Mouse (Mus musculus): ENCODE measurements around the gene Pbx4.
A peak's percentile ranks its signal among the peaks of the same experiment; 100 is the strongest.

The Pbx4 gene

DNA sequence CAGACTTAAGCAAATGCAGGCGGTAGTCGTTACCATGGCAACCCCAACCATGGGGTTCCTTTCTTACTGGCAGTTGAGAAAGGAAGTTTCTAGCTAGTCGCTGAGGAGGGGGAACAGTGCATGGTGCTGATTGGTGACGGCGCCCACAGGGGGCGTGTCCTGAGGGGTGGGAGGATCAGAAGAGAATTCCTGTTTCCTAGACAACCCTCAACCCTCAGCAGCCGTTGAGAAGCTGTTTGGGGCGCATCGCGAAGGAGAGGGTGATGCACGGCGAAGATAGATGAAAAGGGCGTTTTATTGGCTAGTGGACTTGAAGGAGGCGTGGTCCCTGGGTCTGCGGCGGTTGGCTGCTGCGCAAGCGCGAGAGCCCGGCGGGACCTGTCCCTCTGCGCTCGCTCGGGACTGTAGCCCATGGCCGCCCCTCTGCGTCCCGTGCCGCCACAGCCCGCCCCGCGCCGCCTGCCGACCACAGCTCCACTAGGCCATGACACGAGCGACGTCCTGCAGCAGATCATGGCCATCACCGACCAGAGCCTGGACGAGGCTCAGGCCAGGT, at the start of gene Pbx4:
TSS of gene Pbx4 (plus strand) at position 194 of the 556 bp plus-strand sequence.
- DNase-seq (ENCODE audit: low spot score) = peak; percentile 95

DNA sequence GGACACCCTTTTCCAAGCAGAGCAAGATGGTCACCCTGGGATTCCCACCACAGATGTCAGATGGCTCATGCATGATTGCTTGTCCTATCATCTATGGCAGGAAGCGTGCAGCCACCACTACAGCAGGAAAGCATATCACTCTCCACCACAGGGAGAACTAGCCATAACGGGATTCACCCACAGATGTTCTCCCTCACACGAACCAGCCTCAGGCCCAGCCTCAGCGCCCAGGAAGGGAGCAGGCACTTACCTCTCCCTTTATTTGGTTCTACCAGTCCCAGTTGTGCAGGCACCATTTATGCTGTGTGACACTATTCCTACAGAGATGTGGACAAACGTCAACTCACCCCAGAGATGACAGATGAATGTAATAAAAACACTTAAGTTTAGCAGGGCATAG, 43.2 kb upstream of the Pbx4 start:
- DNase-seq (ENCODE audit: low spot score) = no peak

DNA sequence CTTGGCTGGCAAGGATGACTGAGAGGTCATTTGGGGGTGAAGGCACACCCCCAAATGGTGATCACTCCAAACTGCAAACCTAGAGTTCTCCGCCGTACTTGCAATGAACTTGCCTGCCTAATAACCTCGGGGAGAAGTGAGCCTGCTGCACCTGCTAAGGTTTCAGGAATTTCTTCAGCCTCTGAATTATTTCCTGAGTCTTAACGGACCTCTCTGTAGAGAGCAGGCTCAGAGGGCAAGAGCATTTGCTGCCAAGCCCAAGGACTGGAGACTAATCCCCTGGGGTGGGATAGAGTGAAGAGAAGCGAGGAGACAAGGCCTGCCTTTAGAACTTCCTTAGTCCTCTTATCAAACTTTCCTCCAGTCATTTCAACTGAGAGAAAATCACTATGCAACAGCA, 42.6 kb upstream of the Pbx4 start:
- DNase-seq (ENCODE audit: low spot score) = no peak

DNA sequence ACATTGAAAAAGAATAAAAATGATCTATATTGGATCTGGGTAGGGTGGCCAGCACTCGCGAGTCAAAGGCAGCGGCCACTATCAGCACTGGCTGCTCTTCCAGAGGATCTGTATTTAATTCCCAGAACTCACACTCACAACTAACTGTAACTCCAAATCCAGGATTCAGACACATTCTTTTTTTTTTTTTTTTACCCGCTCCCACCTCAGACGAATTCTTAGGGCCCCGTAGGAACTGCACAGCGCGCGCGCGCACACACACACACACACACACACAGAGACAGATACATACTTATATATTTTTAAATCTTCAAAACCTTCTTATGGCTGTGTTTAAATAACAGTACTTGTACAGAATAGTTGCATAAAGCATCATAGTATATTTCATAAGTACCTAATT, 41.9 kb upstream of the Pbx4 start:
- DNase-seq (ENCODE audit: low spot score) = no peak

DNA sequence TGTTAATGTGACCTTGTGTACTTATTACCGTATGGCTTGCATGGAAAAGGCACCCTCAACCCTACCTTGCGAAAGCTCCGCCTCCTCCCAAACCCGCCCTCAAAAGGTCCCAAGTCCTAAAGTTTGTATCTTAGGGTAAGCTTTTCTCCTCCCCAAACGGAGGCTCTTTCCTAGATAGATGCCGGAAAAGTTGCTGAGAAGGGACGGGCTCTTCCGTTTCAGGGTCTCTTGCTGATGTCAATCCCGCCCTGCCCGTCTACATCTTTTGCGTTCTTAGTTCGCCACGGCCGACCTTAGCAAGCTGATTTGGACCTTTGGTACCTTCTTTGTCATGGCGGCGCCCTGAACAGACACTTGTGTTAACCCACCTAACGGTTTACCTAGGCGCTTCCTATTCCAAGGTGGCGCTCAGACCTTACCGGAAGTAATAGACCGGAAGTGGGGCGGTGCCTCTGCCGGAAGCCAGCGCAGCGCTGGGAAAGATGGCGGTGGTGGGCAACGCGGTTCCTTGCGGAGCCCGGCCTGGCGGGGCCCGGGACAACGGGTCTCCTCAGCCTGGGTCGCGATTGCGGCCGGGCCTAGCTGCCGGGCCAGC, 41.4 kb upstream of the Pbx4 start, which contains the start of the genes Atp13a1 and Zfp866:
TSS of gene Atp13a1 (plus strand) at position 391 of the 595 bp plus-strand sequence.
TSS of gene Zfp866 (minus strand) at position 406 of the 595 bp plus-strand sequence.
- DNase-seq (ENCODE audit: low spot score) = peak; percentile 87

DNA sequence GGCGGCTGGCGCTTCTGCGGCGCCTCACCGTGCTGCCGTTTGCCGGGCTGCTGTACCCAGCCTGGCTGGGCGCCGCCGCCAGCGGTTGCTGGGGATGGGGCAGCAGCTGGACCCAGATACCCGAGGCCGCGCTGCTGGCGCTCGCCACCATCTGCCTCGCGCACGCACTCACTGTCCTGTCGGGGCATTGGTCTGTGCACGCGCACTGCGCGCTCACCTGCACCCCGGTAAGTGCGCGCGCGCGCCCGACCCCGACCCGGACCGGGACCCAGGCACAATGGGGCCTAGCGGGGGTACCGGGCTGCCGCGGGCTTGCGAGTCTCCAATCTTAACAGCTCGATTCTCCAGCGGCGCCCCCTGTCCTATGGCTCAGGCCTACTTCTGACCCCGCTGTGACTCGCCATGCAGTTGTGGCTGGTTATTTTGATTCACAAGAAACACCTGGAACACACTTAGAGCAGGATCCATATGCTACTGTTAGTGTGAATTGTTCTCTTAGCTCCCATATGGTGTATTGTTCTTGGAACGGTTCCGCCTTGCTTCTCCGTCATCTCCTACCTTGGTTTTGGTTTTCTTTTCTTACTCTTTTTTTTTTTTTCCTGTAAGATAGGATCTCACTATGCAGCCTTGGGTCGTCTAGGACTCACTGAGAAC, 40.7 kb upstream of the Pbx4 start:
- DNase-seq (ENCODE audit: low spot score) = no peak

DNA sequence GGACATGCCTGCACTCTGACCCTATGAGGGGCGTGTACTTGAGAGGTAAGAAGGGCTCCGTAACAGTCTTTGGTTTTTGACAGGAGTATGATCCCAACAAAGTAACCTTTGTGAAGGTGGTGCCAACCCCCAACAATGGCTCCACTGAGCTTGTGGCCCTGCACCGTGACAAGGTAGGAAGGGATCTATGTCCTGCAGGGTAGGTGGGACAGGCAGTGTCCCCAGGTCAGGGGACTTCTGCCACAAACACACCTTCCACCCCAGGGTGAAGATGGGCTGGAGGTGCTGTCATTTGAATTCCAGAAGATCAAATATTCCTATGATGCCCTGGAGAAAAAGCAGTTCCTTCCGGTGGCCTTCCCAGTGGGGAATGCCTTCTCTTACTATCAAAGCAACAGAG, 38.6 kb upstream of the Pbx4 start:
- no peak for DNase-seq (ENCODE audit: low spot score)

DNA sequence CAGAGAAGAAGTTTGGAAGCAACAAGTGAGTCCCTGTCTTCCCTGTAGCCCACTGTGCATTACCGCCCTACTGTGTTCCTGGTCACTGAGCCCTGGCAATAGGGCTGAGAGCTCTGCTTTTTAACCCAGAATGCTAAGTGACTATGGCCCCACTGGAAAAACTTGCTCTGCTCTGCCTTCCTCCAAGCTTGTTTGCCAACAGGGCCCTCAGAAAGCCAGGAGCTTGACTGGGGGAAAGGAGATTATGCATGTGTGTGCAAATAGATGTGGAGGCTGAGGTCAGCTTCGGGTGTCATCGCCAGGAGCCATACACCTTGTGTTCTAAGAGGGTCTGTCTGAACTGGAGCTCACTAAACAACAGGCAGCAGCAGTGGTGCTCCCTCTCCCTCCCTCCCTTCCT, 38.2 kb upstream of the Pbx4 start:
- DNase-seq (ENCODE audit: low spot score) = no peak

DNA sequence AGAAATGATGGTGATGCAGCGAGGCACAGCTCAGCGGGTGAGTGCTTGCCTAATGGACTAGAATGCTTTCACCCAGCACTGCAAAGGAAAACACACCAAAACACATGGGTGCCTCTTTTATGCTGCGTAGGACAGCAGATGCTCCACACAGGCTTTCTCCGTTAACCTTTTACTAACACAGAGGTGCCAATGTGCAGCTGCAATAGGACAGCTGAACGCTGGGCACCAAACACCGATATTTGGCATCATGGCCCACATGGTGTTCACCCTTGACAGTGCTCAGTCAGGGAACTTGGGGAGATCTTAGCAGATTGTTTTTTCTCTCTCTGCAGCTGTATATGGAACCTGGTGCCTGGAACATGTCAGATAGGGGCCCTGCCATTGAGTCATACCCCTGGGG, 37.4 kb upstream of the Pbx4 start:
- DNase-seq (ENCODE audit: low spot score) = no peak

DNA sequence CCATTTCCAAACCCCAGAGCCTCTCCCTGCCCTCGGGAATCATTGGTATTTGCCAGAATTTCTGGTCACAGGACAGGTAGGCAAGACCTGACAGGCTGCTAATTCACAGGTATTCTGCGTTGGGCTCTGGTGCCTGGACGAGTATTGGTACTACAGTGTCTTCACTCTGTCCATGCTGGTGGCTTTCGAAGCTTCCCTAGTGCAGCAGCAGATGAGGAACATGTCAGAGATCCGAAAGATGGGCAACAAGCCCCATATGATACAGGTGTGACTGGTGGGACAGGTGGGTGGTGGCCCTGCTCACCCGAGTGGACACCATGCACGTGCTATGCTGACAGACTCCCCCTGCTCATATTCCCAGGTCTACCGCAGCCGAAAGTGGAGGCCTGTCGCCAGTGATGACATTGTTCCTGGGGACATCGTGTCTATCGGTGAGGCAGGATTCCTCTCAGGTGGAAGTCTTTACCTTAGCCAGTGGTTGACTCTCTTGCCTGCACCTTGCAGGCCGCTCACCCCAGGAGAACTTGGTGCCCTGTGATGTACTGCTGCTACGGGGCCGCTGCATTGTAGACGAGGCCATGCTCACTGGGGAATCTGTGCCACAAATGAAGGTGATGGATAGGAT, 35.5 kb upstream of the Pbx4 start:
- DNase-seq (ENCODE audit: low spot score) = no peak

DNA sequence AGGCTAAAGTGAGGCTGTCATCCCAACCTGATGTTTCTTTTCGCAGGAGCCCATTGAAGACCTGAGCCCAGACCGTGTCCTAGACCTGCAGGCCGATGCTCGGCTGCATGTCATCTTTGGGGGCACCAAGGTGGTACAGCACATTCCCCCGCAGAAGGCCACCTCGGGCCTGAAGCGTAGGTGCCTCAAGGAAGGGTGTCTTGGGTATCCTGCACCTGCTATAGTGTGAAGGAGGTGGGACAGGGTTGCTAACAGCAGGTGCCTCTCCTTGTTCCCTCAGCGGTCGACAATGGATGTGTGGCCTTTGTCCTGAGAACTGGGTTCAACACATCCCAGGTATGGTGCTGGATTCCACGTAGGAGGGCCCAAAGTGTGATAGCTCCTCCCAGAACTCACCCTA, 34.6 kb upstream of the Pbx4 start:
- peak; percentile 2 for DNase-seq (ENCODE audit: low spot score)

DNA sequence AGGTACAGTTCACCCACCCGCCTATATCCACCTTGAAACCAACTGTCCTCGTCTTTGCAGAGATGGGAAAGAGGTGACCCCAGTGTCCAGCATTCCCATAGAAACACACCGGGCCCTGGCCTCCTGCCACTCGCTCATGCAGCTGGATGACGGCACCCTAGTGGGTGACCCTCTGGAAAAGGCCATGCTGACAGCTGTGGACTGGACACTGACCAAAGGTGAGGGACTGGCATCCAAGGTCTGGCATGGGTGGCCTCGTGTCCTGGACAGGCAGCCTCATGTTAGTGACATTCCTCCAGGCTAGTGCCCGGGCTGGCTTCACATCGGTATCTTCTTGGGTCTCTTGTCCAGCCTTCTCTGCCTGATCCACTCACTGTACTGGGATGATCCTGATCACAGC, 33.0 kb upstream of the Pbx4 start:
- DNase-seq (ENCODE audit: low spot score) = peak; percentile 2

DNA sequence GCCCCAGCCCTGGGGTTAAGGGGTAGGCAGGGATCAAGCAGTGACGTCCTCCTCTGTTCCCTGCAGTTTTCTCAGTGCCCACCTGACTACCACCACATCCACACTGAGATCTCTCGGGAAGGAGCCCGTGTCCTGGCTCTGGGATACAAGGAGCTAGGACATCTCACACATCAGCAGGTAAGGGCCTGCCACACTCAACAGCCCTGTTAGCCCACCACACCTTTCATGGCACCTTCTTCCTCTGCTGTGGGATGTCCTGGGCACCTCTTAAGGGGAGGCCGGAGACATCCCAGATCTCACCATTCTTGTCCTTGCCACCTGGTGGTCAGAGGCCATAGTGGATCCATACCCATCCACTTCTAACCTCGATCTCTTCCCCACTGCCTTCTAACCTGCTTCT, 32.3 kb upstream of the Pbx4 start:
- DNase-seq (ENCODE audit: low spot score) = no peak

DNA sequence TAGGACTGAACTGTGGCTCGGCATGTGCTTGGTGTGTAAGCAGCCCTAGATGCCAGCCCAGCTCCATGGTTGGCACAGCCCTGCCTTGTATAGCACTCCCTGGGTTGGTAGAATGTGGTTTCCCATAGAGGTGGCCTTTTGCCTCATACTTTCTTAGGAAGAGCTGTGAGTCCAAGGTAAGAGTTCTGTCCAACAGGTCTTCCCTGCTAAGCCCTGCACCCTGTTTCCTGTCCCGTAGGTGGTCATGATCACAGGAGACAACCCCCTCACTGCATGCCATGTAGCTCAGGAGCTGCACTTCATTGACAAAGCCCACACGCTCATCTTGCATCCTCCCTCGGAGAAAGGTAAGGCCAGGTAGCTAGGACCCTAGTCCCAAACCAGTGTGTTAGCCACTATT, 30.5 kb upstream of the Pbx4 start:
- no peak for DNase-seq (ENCODE audit: low spot score)

DNA sequence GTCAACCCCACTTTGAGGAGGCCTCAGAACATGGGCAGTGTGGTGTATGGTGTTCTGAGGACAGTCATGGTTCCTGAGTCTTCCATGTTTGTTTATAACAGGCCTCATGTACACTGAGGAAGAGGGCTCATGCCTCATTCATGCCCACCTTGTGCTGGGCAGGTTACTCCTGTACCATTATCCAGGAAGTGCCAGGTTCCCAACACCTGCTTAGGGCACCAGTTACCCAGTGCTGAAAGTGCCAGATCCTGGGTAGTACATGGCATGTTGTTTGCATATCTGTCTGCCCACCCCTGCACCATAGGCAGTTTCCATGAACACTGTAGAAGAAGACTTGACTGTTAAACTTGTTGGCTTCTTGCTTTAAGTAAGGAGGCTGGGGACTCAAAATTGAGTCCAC, 30.1 kb upstream of the Pbx4 start:
- DNase-seq (ENCODE audit: low spot score) = no peak

DNA sequence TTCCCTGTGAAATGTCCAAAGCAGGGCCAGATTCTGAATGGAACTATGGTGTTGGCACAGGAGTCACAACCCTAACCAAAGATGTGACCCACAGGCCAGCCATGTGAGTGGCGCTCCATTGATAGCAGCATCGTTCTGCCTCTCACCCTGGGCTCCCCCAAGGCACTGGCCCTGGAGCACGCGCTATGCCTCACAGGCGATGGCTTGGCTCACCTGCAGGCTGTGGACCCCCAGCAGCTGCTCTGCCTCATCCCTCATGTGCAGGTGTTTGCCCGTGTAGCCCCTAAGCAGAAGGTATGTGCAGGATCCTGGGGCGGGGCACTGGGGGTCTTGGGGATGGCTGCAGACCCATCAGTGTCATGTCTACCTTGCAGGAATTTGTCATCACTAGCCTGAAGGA, 28.9 kb upstream of the Pbx4 start:
- DNase-seq (ENCODE audit: low spot score) = no peak

DNA sequence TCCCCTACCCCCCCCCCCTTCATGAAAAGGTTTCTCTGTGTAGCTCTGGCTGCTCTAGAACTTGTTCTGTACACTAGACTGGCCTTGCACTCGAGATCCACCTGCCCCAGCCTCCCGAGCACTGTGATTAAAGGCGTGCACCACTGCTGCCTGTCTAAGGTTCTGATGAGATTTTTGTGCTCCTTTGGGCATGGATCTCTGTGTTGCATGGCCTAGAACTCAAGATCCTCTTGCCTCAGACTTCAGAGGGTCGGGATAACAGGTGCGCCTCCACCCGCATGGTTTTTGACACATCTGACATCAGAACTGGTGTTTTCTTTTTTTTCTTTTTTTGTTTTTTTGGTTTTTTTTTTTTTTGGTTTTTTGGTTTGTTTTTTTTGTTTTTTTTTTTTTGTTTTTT, 27.8 kb upstream of the Pbx4 start:
- no peak for DNase-seq (ENCODE audit: low spot score)

DNA sequence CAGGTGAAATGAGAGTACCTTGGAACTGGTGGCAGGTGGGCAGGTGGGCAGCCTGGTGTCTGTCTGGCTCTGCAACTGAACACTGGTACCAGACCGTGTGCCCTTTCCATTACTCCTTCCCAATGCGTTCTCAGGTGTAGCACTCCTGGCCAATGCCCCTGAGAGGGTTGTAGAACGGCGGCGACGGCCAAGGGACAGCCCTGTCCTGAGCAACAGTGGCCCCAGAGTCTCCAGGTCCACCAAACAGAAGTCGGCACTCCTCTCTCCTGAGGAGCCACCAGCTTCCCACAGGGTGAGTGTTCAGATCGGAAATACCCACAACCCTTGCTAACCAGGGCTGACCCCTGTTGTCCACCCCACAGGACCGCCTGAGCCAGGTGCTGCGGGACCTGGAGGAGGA, 27.2 kb upstream of the Pbx4 start:
- DNase-seq (ENCODE audit: low spot score) = no peak

DNA sequence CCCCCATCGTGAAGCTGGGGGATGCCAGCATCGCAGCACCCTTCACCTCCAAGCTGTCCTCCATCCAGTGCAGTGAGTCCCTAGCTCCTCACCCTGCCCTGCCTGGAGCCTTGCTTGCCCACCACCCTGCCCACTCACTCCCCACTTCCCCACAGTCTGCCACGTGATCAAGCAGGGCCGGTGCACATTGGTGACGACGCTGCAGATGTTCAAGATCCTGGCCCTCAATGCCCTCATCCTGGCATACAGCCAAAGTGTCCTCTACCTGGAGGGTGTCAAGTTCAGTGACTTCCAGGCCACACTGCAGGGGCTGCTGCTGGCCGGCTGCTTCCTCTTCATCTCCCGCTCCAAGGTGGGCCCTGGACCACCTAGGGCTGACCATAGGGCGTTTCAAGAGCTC, 26.8 kb upstream of the Pbx4 start:
- no peak for DNase-seq (ENCODE audit: low spot score)

DNA sequence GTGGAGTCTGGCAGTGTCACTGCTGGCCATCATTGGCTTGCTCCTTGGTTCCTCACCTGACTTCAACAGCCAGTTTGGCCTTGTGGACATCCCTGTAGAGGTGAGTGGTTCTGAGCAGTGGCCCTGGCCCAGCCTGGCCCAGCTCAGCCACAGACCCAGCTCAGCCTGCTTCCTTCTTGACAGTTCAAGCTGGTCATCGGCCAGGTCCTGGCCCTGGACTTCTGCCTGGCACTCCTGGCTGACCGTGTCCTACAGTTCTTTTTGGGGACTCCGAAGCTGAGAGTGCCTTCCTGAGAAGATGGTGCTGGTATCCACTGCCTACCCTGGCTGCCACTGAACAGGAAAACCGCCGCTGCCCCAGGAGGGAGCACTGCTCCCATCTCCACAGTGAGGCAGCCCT, 25.1 kb upstream of the Pbx4 start:
- no peak for DNase-seq (ENCODE audit: low spot score)

DNA sequence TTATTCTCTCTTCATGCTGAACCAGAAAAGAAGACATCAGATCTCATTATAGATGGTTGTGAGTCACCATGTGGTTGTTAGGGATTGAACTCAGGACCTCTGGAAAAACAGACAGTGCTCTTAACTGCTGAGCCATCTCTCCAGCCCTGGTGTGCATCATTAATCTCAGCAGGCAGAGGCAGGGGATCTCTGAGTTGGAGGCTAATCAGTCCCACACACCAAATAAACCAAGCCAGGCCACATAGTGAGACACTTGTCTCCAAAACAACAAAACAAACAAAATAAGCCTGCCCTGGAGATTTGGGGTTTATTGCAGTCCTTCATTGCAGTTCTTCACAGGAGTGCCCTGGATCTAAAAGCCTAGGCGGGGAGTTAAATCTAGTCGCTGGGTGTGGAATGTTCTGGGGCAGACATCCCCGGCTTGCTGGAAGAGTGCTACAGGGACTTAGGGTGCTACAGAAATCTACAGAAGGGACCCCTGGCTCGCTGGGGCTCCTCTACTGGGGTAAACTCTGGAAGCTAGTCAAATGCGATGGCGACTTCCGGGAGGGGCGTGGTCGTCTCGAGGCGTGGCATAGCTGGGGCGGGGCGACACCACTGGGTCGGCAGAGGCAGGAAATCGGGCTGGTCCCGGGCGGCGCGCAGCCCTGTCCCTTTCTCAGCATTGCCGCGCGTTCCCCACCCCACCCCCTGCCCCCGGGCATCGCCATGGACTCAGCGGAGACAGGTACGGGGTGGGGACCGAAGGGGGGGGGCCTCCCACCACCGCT, 24.0 kb upstream of the Pbx4 start, which contains the start of gene Gmip:
TSS of gene Gmip (plus strand) at position 586 of the 770 bp plus-strand sequence.
- DNase-seq (ENCODE audit: low spot score) = peak; percentile 67

DNA sequence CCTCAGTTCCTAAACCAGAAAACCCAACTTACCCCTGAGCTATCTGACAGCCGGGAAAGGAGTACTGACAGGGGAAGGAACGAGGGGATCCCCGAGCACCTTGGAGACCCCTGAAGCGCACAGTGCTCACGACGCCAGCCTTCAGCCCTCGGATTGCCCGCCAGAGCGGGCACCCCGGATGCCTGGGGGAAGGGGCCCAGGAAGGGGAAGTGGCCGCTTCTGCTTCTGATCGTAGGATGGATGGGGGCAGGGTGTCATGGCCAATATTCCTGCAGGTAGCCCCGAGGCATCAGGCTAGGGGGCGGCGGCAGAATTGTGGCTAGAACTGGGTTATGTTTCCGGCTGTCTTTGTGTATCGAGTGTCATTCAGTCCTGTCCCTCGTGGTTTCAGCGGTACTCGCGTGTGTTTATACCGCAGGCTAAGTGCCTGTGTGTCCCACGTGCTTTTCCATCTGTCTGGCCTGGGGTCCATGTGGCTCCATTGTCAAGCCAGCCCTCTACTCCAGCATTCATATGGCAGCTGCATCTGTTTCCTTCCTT, 23.4 kb upstream of the Pbx4 start:
- DNase-seq (ENCODE audit: low spot score) = peak; percentile 52

Measured in layer of hippocampus, adult 11-12 months (tissue).